Mouse (Mus musculus) right cerebral cortex, adult 18-20 months (tissue): ENCODE results near the gene Zfp772.
A peak's percentile ranks its signal among the peaks of the same experiment; 100 is the strongest.
"Not testable (repeated sequence)": the region's sequence is repeated elsewhere in the genome, so short reads cannot be mapped to it uniquely, and the experiment has no call there.

Source experiments
- DNase-seq: peaks from one replicate; pipeline ENCODE4 v3.0.0; 2022; ENCODE audit warnings: mixed read lengths

Gene Zfp772

GRCm38 (mm10) chr7:7209313-7210151 is at the start of gene Zfp772:
Gene Zfp772 (minus strand): TSS chr7:7209998.
- DNase-seq: peak; percentile 49

GRCm38 (mm10) chr7:7247228-7247627 is 37.4 kb upstream of the Zfp772 start, which contains the start of gene Vmn2r29:
Gene Vmn2r29 (minus strand): TSS chr7:7247328.
- DNase-seq: not testable (repeated sequence)

GRCm38 (mm10) chr7:7188191-7188942 is 21.4 kb downstream of the Zfp772 start:
- DNase-seq: peak; percentile 80

GRCm38 (mm10) chr7:7187417-7188190 is 22.2 kb downstream of the Zfp772 start:
- DNase-seq: no peak

GRCm38 (mm10) chr7:7185897-7186296 is 23.9 kb downstream of the Zfp772 start:
- DNase-seq: no peak

- peak; percentile 79 for DNase-seq
Observed at GRCm38 (mm10) chr7:7171227-7172147, 38.3 kb downstream of the Zfp772 start, which contains the start of gene Zfp418. Gene Zfp418 (plus strand): TSS chr7:7171330.
